Mouse (Mus musculus): ENCODE data around the gene Evx2. TPM values are rescaled to one million over a fixed set of nuclear protein-coding genes. Genes with fewer than 3 reads are reported as not detected.

Evx2 gene
- total RNA-seq, 2 experiments from 2014 or later: not detected

DNA sequence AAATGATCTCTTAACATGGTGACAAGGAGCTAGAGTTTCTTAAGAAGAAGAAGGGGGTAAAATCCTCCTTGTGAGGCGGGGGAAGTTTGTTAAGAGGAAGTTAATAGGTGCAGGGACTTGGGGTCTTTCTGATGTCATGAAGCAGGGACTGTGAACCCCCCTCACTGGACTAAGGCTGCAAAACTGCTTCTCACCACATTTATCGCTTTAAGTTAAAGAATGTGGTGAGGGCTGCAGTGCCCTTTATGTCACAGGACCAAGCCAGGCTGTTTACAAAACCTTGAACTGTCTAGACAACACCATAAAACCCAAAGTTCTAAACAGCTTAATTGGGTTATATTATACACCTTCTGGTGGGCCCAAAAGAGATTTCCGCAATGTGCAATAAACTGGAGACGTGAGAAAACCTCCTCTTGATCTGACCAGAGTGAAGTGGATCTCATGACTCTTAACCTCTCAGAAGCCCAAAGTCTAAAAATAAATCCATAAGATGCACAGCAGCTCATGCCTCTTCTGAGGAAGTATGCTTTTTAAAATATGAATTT lies 25.8 kb upstream of the Evx2 start:
- intact Hi-C loops (cut with DNase I): loop anchor here (10.0 kb wide), 1 partner anchor 1410 kb away; the partner anchor contains the start of gene Sp9
- DNase-seq (ENCODE audit: low spot score in 2 of 2): no peak

DNA sequence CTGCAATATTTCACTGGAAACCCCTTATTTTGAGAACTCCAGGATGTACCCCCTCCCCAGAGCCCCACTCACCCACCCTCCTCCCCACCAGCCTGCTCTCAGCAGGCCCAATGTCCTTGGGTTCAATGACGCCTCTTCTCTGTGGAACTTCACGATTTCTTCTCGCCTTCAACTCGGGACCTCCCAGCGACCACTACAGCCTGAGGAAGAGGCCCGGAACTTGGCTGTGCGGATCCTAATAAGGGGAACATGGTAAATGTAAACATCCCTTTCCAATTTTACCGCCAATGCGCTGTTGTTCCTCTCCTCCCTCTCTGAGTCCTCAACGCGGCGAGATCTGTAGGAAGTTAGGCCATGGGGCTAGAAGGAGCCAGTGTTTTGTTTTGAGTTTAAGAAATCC lies 24.7 kb upstream of the Evx2 start:
- DNase-seq (ENCODE audit: low spot score in 2 of 2): no peak
- intact Hi-C loops (cut with DNase I): loop anchor here (10.0 kb wide), 1 partner anchor 1409 kb away; the partner anchor contains the start of gene Sp9

DNA sequence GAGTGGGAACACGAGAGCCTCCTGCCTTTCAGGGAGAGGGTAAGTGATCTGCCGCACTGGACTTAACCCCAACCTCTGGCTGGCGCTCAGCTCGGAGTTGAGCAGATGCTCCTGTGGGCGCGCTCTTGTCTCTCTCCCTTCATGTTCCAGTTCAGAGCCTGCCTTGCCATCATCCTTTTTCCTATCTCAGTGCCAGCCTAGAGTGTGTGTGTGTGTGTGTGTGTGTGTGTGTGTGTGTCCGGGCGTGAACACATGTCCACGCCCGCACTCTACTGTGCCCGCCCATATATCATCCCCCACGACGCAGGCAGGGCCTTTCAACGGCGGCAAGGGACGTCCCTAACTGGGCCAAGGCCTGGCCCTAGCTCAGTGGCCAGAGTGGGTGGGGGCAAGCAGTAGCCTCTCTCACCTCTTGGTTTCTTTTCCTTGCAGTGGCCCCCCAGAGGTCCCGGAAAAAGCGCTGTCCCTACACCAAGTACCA lies 24.2 kb upstream of the Evx2 start:
- intact Hi-C loops (cut with DNase I): loop anchor here (10.0 kb wide), 1 partner anchor 1409 kb away; the partner anchor contains the start of gene Sp9
- no peak for DNase-seq (ENCODE audit: low spot score in 2 of 2)

DNA sequence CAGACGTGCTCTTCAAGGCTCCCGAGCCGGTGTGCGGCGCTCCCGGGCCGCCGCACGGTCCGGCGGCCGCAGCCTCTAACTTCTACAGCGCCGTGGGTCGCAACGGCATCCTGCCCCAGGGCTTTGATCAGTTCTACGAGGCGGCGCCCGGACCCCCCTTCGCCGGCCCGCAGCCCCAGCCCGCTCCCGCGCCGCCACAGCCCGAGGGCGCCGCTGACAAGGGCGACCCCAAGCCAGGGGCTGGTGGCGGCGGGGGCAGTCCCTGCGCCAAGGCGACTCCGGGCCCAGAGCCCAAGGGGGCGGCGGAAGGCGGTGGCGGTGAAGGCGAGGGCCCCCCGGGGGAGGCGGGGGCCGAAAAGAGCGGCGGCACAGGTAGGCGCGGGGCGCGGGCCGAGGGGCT lies 23.4 kb upstream of the Evx2 start:
- intact Hi-C loops (cut with DNase I): loop anchor here (10.0 kb wide), 1 partner anchor 1408 kb away; the partner anchor contains the start of gene Sp9

DNA sequence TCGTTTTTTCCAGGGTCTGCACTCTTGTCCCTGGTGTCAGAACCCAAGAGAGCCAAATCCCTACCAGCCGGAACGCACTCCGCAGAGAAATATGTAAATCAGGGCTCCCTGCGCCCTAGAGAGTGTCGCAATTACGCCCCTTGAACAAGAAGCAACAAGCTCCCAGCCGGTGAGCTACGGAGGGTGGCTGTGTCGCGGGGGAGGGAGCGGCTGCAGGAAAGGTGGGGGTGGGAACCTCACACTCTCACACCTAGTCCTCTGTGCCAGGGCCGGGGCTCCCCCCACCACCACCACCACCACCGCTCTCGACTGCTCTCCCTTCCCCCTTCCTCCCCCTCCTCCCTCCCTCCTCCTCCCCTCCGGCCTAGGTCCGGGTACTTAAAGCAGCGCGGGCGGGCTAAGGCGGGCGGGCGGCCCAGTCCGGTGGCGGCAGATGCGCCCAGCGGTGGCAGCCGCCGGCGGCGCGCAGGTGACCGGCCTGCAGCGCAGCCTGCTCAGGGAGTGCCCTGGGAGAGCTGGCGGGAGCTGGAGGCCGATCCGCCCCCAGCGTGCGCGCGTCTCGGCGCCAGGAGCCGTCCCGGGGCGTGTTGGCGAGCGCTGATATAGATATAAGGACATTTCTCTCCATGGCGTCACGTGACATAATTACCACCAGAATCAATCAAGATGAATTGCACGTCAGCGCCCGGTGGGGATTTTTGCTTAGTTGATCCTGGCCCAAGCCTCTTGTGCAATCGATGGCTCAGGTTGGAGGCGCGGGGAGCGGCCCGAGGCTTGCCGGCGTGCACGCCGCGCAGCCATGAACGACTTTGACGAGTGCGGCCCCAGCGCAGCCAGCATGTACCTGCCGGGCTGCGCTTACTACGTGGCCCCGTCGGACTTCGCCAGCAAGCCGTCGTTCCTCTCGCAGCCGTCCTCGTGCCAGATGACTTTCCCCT lies 22.5 kb upstream of the Evx2 start:
- no peak for DNase-seq (ENCODE audit: low spot score in 2 of 2)

More for the DNA sequence above, 23.4 kb upstream of the Evx2 start:
- DNase-seq (ENCODE audit: low spot score in 2 of 2): no peak

DNA sequence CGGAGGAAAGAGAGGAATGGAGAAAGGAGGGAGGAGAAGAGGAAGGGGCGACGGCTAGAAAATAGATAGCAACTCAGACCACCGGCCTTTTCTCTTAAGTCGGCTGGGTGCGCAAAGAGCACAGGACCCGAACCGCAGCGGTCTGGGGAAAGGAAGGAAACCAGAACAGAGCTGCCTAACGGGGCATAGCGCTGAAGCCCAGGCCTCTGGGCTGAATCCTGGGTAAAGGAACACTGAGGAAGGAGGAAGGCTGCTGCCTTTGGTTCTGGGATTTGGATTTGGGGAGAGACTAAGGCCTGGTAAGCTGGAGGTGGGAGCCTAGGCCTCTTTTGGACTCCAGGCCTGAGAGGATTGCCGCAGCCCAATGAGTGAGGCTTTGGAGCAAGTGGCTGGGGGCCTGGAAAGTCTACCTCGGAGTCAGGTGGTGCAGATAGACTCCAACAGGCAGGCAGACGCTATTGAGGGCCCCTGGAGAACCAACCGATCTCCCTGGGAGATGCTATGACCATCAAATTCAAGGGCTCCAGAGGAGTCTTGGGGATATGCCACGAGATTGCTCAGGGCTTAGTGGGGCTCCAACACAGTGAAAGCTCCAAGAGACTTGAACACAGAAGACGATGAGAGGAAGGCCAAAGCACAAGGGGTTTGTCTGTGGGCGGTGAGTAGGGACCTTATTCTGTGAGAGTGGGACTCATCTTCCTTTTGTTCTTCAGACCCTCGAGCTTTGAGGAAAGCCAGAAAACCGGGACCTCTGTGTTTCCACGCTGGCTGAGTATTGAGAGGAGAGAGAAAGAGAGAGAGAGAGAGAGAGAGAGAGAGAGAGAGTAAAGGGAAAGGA lies 21.4 kb upstream of the Evx2 start:
- intact Hi-C loops (cut with DNase I): loop anchor here (10.0 kb wide), 1 partner anchor 1406 kb away; the partner anchor contains the start of gene Sp9
- DNase-seq (ENCODE audit: low spot score in 2 of 2): no peak

More for the DNA sequence above, 22.5 kb upstream of the Evx2 start:
- intact Hi-C loops (cut with DNase I): loop anchor here (10.0 kb wide), 1 partner anchor 1407 kb away; the partner anchor contains the start of gene Sp9

DNA sequence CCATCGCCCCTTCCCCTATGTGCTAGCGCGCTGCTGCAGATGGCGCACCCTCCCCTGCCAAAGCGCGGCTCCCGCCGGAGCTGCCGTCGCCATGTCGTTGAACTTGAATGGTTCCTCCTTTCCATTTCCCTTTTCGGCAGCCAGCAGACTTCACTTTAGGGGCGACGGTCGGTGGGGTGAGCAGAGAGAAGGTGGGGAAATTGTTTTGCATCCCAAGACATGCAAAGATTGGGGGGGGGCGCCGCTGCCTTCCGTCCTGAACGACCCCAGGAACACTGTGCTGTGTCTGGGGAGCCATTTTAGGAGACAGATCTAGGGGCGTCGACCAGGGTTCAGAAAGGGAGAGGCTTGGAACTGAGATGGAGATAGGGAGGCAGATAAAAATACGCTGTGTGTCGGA lies 20.6 kb upstream of the Evx2 start:
- intact Hi-C loops (cut with DNase I): loop anchor here (10.0 kb wide), 1 partner anchor 1405 kb away; the partner anchor contains the start of gene Sp9

DNA sequence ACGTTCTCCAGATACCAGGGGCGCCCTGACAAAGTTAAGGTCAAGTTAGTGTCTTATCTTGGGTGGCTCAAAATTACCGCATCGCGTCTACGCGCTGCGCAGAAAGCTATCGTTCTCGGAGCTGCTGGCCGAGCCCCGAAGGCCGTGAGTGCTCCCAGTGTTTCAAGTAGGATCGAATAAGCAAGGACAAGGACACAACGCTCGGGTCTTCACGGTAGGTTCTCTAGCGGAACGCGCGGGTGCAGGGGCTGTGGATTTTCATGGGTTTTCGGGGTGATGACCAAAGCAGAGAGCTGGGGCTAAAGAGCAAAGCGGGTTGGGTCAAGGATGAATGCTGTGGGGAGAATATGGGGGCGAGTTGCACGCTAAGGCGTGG lies 20.2 kb upstream of the Evx2 start:
- no peak for DNase-seq (ENCODE audit: low spot score in 2 of 2)
- intact Hi-C loops (cut with DNase I): no loop called here

More for the DNA sequence above, 20.6 kb upstream of the Evx2 start:
- DNase-seq (ENCODE audit: low spot score in 2 of 2): no peak

DNA sequence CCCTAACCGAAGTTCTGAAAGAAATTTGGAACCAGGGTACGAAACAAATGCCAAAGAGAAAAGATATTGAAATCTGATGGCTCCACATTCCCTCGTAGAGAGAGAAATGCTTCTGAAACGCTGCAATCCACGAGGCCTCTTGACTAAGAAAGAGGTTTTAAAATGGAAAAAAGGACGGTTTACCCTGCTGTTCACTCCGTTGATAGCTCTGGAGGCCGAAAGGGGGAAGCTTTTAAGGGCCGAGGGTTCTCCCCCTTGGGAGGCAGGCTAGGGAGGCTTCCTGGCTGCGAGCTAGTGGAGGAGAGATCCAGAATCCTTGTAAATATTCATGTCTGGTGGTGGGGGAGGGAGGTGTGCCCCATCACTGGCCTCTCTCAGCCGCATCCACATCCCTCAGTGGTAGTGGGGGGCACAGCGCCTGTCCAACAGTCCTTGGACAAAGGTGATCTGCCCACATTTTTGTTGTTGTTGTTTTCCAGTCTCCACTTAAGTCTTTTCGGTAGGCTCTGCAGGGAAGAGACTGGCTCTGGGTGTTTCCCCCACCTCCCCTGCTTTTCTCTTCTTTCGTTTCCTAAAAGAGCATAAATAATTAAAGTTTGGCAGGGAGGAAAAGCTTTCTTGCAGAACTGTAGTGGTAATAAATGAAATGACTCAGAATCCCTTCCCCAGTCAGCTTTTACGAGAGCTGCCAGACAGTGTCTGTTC lies 19.7 kb upstream of the Evx2 start, which contains the start of gene Hoxd11:
TSS of gene Hoxd11 (plus strand) at position 667 of the 705 bp plus-strand sequence.
- no peak for DNase-seq (ENCODE audit: low spot score in 2 of 2)
- intact Hi-C loops (cut with DNase I): no loop called here

DNA sequence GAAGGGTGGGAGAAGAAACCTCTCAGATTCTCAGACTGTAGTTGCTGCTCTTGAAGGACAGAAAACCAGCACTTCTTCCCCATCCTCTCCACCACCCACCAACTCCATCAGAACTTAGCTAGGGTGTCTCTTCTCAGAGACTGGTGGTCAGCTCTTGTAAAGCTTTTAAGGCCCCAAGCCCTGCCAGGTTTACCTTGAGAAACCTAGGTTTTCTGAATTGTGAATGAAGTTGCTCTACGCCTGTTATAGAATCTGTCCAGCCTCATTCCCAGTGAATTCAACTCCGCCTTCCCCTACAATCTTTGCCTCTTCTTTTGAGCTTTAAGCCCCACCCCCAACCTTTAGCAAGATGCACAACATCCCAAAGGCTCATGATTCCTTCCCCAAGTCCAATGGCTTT lies 17.7 kb upstream of the Evx2 start:
- intact Hi-C loops (cut with DNase I): no loop called here
- peak in 1 of 2 experiments; percentile 2 for DNase-seq (ENCODE audit: low spot score in 2 of 2)

DNA sequence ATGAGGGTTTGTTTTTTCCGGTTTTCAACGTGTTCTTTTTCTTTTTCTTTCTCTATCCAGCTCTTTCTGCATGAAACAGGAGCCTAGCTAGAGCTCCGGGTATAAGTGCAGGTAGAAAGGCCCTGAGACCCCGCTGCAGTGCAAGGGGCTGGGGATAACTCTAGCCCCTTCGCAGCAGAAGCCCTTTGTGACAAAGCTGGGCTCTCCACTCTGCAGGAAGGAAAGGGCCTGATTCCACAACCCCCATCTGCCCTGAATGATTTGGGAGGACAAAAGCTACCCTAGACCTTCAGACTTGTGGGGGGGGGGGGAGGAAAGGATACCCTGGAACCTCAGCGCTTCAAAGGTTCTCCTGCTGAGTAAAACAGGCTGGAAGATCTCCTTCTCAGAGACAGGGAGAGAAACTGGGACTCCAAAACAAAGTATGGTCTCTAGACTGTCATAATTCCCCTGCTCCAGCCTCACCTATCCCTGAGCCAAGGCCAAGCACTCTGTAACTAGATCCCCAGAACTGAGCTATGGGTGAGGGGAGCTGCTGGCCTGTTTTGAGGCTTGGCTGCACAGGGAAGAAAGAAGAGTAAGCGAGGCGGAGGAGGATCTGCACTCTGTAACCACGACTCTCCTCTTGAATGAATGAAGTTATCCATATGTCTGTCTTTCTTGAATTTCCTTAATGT lies 17.2 kb upstream of the Evx2 start:
- intact Hi-C loops (cut with DNase I): no loop called here
- DNase-seq (ENCODE audit: low spot score in 2 of 2): peak in 1 of 2 experiments; percentile 3

DNA sequence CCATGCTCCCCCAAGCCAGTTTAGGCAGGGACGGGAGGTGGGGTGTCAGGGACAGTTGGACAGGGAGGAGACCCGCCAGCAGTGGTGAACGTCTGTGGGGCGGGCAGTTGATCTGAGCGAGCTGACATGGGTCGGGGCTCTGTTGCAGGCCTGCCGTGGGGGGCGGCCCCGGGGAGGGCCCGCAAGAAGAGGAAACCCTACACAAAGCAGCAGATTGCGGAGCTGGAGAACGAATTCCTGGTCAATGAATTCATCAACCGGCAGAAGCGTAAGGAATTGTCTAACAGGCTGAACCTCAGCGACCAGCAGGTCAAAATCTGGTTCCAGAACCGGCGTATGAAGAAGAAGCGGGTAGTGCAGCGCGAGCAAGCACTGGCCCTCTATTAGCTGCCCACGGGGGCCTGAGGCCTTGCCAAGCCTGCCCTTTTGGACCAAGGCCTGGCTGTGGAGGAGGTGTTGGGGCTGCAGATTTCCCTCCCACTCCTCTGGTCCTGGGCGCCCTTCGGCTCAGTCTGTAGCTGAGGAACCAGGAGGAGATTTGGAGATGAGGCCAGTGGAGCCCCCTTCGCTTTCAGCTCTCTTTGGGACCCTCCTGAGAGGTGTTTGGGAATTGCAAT lies 16.4 kb upstream of the Evx2 start:
- intact Hi-C loops (cut with DNase I): no loop called here
- DNase-seq (ENCODE audit: low spot score in 2 of 2): peak in 1 of 2 experiments; percentile 2

DNA sequence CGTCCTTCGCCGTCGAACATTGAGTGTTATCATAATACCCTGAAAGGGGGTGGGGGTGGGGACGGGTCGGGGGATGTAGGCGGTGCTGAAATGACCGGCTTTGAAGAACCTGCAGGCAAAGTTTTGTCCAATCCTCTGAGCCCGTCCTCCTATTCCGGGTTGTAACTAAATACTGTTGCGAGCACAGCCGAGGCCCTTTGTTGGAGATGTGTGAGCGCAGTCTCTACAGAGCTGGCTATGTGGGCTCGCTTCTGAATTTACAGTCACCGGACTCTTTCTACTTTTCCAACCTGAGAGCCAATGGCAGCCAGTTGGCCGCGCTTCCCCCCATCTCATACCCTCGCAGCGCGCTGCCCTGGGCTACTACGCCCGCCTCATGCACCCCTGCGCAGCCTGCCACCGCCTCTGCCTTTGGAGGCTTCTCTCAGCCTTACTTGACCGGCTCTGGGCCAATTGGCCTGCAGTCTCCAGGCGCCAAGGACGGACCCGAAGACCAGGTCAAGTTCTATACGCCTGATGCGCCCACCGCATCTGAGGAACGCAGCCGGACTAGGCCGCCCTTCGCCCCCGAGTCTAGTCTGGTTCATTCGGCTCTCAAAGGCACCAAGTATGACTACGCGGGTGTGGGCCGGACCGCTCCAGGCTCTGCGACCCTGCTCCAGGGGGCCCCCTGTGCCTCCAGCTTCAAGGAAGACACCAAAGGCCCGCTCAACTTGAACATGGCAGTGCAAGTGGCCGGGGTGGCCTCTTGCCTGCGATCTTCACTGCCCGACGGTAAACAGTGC lies 15.7 kb upstream of the Evx2 start, which contains the start of gene Hoxd12:
TSS of gene Hoxd12 (plus strand) at position 133 of the 785 bp plus-strand sequence.
- DNase-seq (ENCODE audit: low spot score in 2 of 2): peak in 1 of 2 experiments; percentile 3
- intact Hi-C loops (cut with DNase I): no loop called here

DNA sequence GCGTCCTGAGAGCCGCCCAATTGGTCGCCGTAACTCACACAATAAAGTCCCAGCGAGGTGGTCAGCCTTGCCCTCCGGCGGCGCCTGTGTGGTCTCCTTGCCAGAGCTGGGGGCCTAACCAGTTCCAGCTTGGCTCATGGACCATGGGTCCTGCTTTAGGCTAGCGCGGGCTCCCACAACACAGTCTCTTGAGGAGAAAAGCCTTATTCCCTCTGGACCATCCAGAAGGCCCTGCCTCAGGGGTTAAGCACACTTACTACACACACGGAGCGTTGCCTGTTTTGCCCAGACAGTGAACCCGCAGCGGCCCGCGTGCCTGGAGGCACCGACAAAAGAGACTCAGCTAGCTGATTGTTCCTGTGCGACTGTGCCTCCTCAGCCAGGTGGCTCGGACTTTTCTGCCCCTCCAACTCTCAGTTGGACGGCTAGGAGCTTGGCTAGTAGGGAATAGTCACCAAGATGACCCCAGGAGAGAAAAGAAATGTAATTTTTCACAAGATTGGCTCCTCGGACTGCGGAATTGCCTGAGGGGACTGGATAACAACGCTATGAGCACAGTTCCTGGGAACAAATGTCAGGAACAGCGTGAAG lies 14.6 kb upstream of the Evx2 start:
- intact Hi-C loops (cut with DNase I): no loop called here
- DNase-seq (ENCODE audit: low spot score in 2 of 2): peak in 1 of 2 experiments; percentile 3

DNA sequence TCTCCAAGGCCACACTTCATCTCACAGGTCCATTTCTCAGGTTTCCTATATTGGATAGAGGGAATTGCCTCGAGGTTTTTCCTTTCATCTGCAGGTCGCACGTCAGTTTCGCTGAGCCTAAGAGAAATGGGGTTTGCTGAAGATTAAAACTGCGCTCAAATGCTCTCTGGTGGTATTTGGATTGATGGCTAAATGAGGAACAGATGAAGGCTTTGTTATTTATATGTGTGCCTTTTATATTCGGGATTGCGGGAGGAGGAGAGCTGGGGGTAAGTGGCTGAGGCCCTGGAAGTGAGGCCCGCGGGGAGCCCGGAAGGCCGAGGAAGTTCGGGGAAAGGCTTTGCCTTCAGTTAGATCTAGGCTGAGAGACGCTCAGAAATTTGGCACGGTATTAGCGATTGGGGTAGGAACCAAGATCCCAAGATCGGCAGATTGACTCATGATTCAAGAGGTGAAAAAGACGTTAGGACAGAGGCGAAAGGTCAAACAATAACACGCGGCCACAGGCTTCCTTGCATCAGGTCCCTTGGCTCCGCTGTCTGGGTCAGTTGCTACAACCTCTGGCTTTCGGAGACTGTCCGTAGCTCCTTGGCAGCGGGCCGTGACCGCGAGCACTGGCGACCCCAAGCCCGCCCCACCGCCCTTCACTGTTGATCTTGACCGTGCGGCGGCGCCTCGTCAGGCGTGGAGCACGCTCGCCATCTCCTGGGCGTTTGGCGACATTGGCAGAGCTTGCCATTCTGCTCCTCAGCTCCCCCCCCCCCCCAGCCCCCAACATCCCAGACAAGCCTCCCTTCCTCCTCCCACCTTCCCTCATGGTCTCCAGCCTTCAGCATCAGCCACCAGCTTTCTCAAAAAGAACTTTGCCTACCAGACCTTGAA lies 13.4 kb upstream of the Evx2 start:
- intact Hi-C loops (cut with DNase I): no loop called here
- DNase-seq (ENCODE audit: low spot score in 2 of 2): peak in 1 of 2 experiments; percentile 18

DNA sequence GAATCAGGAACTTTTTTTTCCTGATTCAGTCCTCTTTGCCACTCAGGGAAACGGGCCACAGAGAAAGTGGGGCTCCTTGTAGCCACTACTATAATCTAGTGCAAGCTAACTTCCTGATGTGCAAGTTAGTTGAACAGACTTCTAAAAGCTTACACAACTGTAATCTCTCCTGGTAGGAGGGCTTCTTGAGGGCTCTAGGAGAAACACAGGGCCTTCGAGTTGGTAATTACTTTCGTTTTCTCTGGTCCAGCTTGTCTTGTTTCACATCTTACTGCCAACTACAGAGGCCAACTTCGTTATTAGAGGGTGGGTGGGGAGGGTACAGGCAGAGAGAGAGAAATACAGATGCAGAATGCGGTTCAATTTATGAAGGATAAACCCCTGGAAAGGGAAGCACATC lies 12.5 kb upstream of the Evx2 start:
- intact Hi-C loops (cut with DNase I): no loop called here
- peak in 1 of 2 experiments; percentile 3 for DNase-seq (ENCODE audit: low spot score in 2 of 2)

Data from left cerebral cortex, postnatal 36 days (tissue).